Mouse (Mus musculus): Measurements from ENCODE around the gene Dennd6b. TPM values are rescaled to one million over a fixed set of nuclear protein-coding genes. Genes with fewer than 3 reads are reported as not detected.

The Dennd6b gene
- polyA plus RNA-seq, 1 experiment from 2014 or later = 4.1 TPM

GRCm38 (mm10) chr15:89209886-89210761, 13.8 kb upstream of the Dennd6b start:
- H3K27ac ChIP-seq (replicated peaks) = peak overlapping the region; percentile 92
- H3K9ac ChIP-seq (ENCODE audit: low read length) = peak overlapping the region; percentile 31; the same call in 1 of the 2 replicates
- ATAC-seq (ENCODE audit: low FRiP score, low TSS enrichment) (peak; percentile 48), DNase-seq (ENCODE audit: low spot score) (peak; percentile 88)
- no peaks in the 10 kb centered on the region for H3K36me3 ChIP-seq (ENCODE audit: control insufficient read depth, insufficient read depth, low read length)
- TF ChIP-seq CTCF (IDR thresholded peaks at IDR 0.05; ENCODE audit: low read depth) (peak; percentile 86), EP300 (optimal IDR thresholded peaks at IDR 0.05) (no peak)
- H3K4me2 ChIP-seq (replicated peaks; ENCODE audit: low read depth) = peak overlapping the region; percentile 56
- 0 out of 2 replicates have a peak, but pooled peaks cover 2% of the 10 kb centered on the region for H3K4me1 ChIP-seq (replicated peaks; ENCODE audit: control insufficient read depth, insufficient read depth)
- H3K4me3 ChIP-seq (ENCODE audit: low read depth, low read length) = peak overlapping the region; percentile 33
- no peaks in the 10 kb centered on the region for H3K27me3 ChIP-seq (ENCODE audit: control insufficient read depth, insufficient read depth, low read length)
- H3K9me3 ChIP-seq (ENCODE audit: control insufficient read depth, low read length) = no peaks in the 10 kb centered on the region
- WGBS = 8% methylated on average over 22 of the region's 22 CpGs

GRCm38 (mm10) chr15:89207457-89207856, 11.2 kb upstream of the Dennd6b start:
- TF ChIP-seq EP300 (optimal IDR thresholded peaks at IDR 0.05) (no peak), CTCF (IDR thresholded peaks at IDR 0.05; ENCODE audit: low read depth) (no peak)
- H3K4me3 ChIP-seq (ENCODE audit: low read depth, low read length) = no peak overlapping the region
- H3K27ac ChIP-seq (replicated peaks) = no peak overlapping the region
- DNase-seq (ENCODE audit: low spot score) (no peak), ATAC-seq (ENCODE audit: low FRiP score, low TSS enrichment) (no peak)
- H3K9ac ChIP-seq (ENCODE audit: low read length) = no peak overlapping the region
- no peaks in the 10 kb centered on the region for H3K27me3 ChIP-seq (ENCODE audit: control insufficient read depth, insufficient read depth, low read length)
- 83% methylated on average over 4 of the region's 4 CpGs for WGBS
- no peaks in the 10 kb centered on the region for H3K36me3 ChIP-seq (ENCODE audit: control insufficient read depth, insufficient read depth, low read length)
- no peak overlapping the region for H3K4me2 ChIP-seq (replicated peaks; ENCODE audit: low read depth)
- 0 out of 2 replicates have a peak, but pooled peaks cover under 1% of the 10 kb centered on the region for H3K4me1 ChIP-seq (replicated peaks; ENCODE audit: control insufficient read depth, insufficient read depth)
- H3K9me3 ChIP-seq (ENCODE audit: control insufficient read depth, low read length) = no peaks in the 10 kb centered on the region

GRCm38 (mm10) chr15:89197056-89197455, 760 bp upstream of the Dennd6b start:
- H3K27ac ChIP-seq (replicated peaks) = peak overlapping the region; percentile 99
- no peaks in the 10 kb centered on the region for H3K9me3 ChIP-seq (ENCODE audit: control insufficient read depth, low read length)
- peak overlapping the region; percentile 92; the same call in 1 of the 2 replicates for H3K9ac ChIP-seq (ENCODE audit: low read length)
- ATAC-seq (ENCODE audit: low FRiP score, low TSS enrichment) = no peak
- WGBS = 65% methylated on average over 15 of the region's 15 CpGs
- no peaks in the 10 kb centered on the region for H3K27me3 ChIP-seq (ENCODE audit: control insufficient read depth, insufficient read depth, low read length)
- DNase-seq (ENCODE audit: low spot score) = no peak
- peak overlapping the region; percentile 95 for H3K4me3 ChIP-seq (ENCODE audit: low read depth, low read length)
- TF ChIP-seq CTCF (IDR thresholded peaks at IDR 0.05; ENCODE audit: low read depth) (no peak), EP300 (optimal IDR thresholded peaks at IDR 0.05) (no peak)
- H3K36me3 ChIP-seq (ENCODE audit: control insufficient read depth, insufficient read depth, low read length) = no peaks in the 10 kb centered on the region
- 0 out of 2 replicates have a peak, but pooled peaks cover 6% of the 10 kb centered on the region for H3K4me1 ChIP-seq (replicated peaks; ENCODE audit: control insufficient read depth, insufficient read depth)
- H3K4me2 ChIP-seq (replicated peaks; ENCODE audit: low read depth) = peak overlapping the region; percentile 68

DNA sequence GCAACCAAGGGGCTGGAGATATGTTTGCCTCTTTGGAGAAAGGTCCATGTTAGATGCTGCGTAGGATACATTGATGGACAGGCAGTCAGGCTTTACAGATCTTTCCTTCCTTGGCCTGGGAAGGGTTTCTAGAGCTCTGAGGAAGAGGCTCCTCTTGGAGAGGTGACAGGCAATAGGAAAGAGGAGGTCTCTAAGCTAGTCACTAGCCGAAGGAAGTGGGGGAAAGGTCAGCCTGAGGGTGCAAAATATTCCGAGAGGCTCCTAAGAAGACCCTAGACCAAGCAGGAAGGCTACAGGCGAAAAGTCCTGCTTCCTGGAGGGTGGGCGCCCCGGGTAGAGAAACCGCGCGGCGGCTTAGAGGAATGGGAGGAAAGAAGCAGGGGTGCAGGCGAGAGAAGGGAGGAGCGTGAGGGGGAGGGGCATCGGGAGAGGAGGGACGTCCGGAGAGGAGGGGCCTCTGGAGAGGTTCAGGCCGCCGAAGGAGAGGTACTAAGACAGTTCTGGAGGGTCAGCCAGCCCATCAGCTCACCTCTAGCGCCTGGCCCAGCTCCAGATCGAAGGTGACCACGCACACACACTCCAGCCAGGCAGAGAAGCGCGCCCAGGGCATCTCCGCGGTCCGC, 495 bp downstream of the Dennd6b start:
- H3K27me3 ChIP-seq (ENCODE audit: control insufficient read depth, insufficient read depth, low read length) = no peaks in the 10 kb centered on the region
- peak overlapping the region; percentile 99 for H3K27ac ChIP-seq (replicated peaks)
- H3K9ac ChIP-seq (ENCODE audit: low read length) = peak overlapping the region; percentile 92
- no peaks in the 10 kb centered on the region for H3K9me3 ChIP-seq (ENCODE audit: control insufficient read depth, low read length)
- peak; percentile 92 for DNase-seq (ENCODE audit: low spot score)
- peak; percentile 92 for ATAC-seq (ENCODE audit: low FRiP score, low TSS enrichment)
- H3K4me3 ChIP-seq (ENCODE audit: low read depth, low read length) = peak overlapping the region; percentile 95
- H3K4me1 ChIP-seq (replicated peaks; ENCODE audit: control insufficient read depth, insufficient read depth) = 0 out of 2 replicates have a peak, but pooled peaks cover 6% of the 10 kb centered on the region
- H3K4me2 ChIP-seq (replicated peaks; ENCODE audit: low read depth) = peak overlapping the region; percentile 68
- TF ChIP-seq CTCF (IDR thresholded peaks at IDR 0.05; ENCODE audit: low read depth) = no peak
- TF ChIP-seq EP300 (optimal IDR thresholded peaks at IDR 0.05) = no peak
- H3K36me3 ChIP-seq (ENCODE audit: control insufficient read depth, insufficient read depth, low read length) = no peaks in the 10 kb centered on the region
- WGBS = under 1% methylated on average over 21 of the region's 25 CpGs

DNA sequence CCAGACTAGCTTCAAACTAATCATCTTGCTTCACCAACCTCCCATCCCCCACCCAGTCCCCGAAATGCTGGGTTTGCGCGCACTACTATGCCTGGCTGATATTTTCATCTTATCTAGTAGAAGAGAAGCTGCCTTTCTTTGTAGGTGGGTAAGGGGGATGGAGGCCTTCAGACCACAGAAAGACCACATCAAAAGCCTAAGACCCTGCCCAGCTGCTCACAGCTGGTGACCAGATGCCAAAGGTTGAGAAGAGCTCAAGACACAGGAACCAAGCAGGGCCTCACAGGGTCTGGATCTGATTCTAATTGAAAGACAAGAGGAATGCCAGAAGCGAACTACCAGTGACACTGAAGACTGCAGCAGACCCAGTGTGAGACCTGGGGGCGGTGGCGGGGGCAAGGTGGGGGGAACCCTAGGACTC, 1.0 kb downstream of the Dennd6b start:
- ATAC-seq (ENCODE audit: low FRiP score, low TSS enrichment) = no peak
- Histone ChIP-seq H3K36me3 (ENCODE audit: control insufficient read depth, insufficient read depth, low read length) (no peaks in the 10 kb centered on the region), H3K4me1 (replicated peaks; ENCODE audit: control insufficient read depth, insufficient read depth) (0 out of 2 replicates have a peak, but pooled peaks cover 6% of the 10 kb centered on the region), H3K27me3 (ENCODE audit: control insufficient read depth, insufficient read depth, low read length) (no peaks in the 10 kb centered on the region), H3K9me3 (ENCODE audit: control insufficient read depth, low read length) (no peaks in the 10 kb centered on the region), H3K9ac (ENCODE audit: low read length) (peak overlapping the region; percentile 92), H3K27ac (replicated peaks) (peak overlapping the region; percentile 99), H3K4me2 (replicated peaks; ENCODE audit: low read depth) (peak overlapping the region; percentile 68), H3K4me3 (ENCODE audit: low read depth, low read length) (peak overlapping the region; percentile 95)
- DNase-seq (ENCODE audit: low spot score) = no peak
- no peak for TF ChIP-seq EP300 (optimal IDR thresholded peaks at IDR 0.05)
- TF ChIP-seq CTCF (IDR thresholded peaks at IDR 0.05; ENCODE audit: low read depth) = no peak
- WGBS = 51% methylated on average over 6 of the region's 6 CpGs

Data from stomach, postnatal 0 days (tissue).